Mouse (Mus musculus): ENCODE results near the gene Itgb2l. TPM values are rescaled to one million over a fixed set of nuclear protein-coding genes. Genes with fewer than 3 reads are reported as not detected.

Itgb2l gene
- 0.08 and 0.20 TPM in 2 replicates for polyA plus RNA-seq (2015; fragmentation: Nextera tagmentation; extraction: Ambion mirVana)

GRCm38 (mm10) chr16:96443468-96443867, at the start of gene Itgb2l:
Itgb2l (minus strand) TSS chr16:96443619.

GRCm38 (mm10) chr16:96467445-96467844, 24.0 kb upstream of the Itgb2l start, which contains the start of gene Pcp4:
Pcp4 (plus strand) TSS chr16:96467606.

Other genes starting within 250 kb of the Itgb2l start
- gene Sh3bgr, start 243.2 kb downstream of the Itgb2l start, polyA plus RNA-seq (2015; fragmentation: Nextera tagmentation; extraction: Ambion mirVana) = 6.3 and 10.0 TPM in 2 replicates
- gene B3galt5, start 207.8 kb downstream of the Itgb2l start, polyA plus RNA-seq (2015; fragmentation: Nextera tagmentation; extraction: Ambion mirVana) = 8.8 and 9.0 TPM in 2 replicates
- gene Pcp4, start 24.0 kb upstream of the Itgb2l start, polyA plus RNA-seq (2015; fragmentation: Nextera tagmentation; extraction: Ambion mirVana) = 894 and 1,056 TPM in 2 replicates

Data from neural tube, postnatal 0 days (tissue).